Mouse (Mus musculus): ENCODE measurements around the gene Olfr357. TPM values are rescaled to one million over a fixed set of nuclear protein-coding genes. Genes with fewer than 3 reads are reported as not detected.

The Olfr357 gene
- total RNA-seq (2017): not detected in 2 replicates

DNA sequence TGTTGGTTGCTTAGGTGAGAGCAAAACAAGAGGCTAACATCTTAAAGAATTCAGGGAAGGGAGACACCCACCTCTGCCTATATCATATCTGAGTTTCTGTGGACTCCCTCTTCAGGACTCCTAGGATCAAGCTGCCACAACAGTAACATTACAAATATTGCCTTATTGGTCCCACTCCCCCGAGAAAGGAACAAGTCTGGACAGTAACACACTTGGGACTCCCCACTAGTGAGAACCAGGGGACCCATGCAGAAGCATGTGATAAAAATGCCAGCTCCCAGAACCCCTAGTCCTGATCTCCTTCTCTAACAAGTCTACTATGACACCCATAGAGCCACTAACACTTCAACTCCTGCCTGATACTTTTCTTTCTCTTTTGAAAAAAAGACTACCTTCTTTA lies at the start of gene Olfr357:
Gene Olfr357 (plus strand): TSS at position 301 of the 400 bp plus-strand sequence.
- no peak for ATAC-seq (replicated peaks in 1 of 2; ENCODE audit: insufficient read depth in 1 of 2, low FRiP score in 2 of 2, low TSS enrichment in 1 of 2, low read depth in 1 of 2, poor library complexity in 2 of 2, severe bottlenecking in 2 of 2)

DNA sequence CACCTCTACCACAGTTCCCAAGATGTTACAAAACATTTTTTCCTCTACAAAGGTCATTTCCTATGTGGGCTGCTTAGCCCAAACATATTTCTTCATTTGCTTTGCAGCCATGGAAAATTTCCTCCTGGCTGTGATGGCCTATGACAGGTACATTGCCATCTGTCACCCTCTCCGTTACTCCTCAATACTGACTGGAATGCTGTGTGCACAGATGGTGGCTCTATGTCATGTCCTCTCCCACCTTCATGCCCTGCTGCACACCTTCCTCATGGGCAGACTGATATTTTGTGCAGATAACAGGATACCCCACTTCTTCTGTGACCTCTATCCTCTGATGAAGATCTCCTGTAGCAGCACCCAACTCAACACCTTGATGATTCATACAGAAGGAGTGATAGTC lies 3.4 kb downstream of the Olfr357 start:
- no peak for ATAC-seq (replicated peaks in 1 of 2; ENCODE audit: insufficient read depth in 1 of 2, low FRiP score in 2 of 2, low TSS enrichment in 1 of 2, low read depth in 1 of 2, poor library complexity in 2 of 2, severe bottlenecking in 2 of 2)

DNA sequence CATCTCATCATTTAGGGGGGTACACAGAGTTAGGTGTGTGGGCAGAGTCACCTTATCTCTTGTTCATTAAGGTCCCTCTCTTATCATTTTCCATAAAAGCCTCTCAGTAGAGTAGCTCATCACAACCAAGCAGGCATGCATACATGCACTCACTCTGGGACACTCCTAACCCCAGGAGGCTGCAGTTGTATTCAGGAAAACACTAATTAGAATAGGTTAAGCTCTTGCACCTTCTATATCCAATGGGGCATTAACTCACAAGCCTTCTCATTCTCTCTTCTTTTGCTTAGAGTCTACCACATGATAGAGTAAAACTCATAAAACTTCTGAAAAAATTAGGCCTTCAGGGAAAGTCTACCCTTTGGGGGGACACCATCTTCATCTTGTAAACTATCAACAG lies 15.6 kb downstream of the Olfr357 start, which contains the start of gene Olfr358:
Gene Olfr358 (minus strand): TSS at position 101 of the 400 bp plus-strand sequence.
- ATAC-seq (replicated peaks in 1 of 2; ENCODE audit: insufficient read depth in 1 of 2, low FRiP score in 2 of 2, low TSS enrichment in 1 of 2, low read depth in 1 of 2, poor library complexity in 2 of 2, severe bottlenecking in 2 of 2): no peak

Other genes with a start within 250 kb of the Olfr357 start
- gene Olfr348, start 209.6 kb upstream of the Olfr357 start, total RNA-seq (2017): not detected in 2 replicates
- gene Olfr50, start 203.3 kb upstream of the Olfr357 start, total RNA-seq (2017): not detected in 2 replicates
- not detected in 2 replicates for gene Olfr3, start 176.8 kb upstream of the Olfr357 start, total RNA-seq (2017)
- gene Olfr350, start 147.5 kb upstream of the Olfr357 start, total RNA-seq (2017): not detected in 2 replicates
- not detected in 2 replicates for gene Olfr351, start 131.2 kb upstream of the Olfr357 start, total RNA-seq (2017)
- not detected in 2 replicates for gene Olfr352, start 125.4 kb upstream of the Olfr357 start, total RNA-seq (2017)
- gene Olfr353, start 100.9 kb upstream of the Olfr357 start, total RNA-seq (2017): not detected in 2 replicates
- gene Olfr354, start 88.1 kb upstream of the Olfr357 start, total RNA-seq (2017): not detected in 2 replicates
- gene Olfr355, start 64.9 kb upstream of the Olfr357 start, total RNA-seq (2017): not detected in 2 replicates
- gene Olfr356, start 56.7 kb upstream of the Olfr357 start, total RNA-seq (2017): not detected in 2 replicates
- not detected in 2 replicates for gene Olfr358, start 15.5 kb downstream of the Olfr357 start, total RNA-seq (2017)
- gene Olfr360, start 71.9 kb downstream of the Olfr357 start, total RNA-seq (2017): not detected in 2 replicates
- not detected in 2 replicates for gene Olfr361, start 95.5 kb downstream of the Olfr357 start, total RNA-seq (2017)
- gene Olfr362, start 124.1 kb downstream of the Olfr357 start, total RNA-seq (2017): not detected in 2 replicates
- not detected in 2 replicates for gene Olfr364-ps1, start 145.5 kb downstream of the Olfr357 start, total RNA-seq (2017)
- gene Olfr365, start 194.4 kb downstream of the Olfr357 start, total RNA-seq (2017): not detected in 2 replicates
- gene Olfr366, start 217.7 kb downstream of the Olfr357 start, total RNA-seq (2017): not detected in 2 replicates